Mouse (Mus musculus) hindbrain, embryonic 11.5 days (tissue): ENCODE results near the gene Vmn1r178. TPM values are rescaled to one million over a fixed set of nuclear protein-coding genes. Genes with fewer than 3 reads are reported as not detected.
"Not testable (repeated sequence)": the region's sequence is repeated elsewhere in the genome, so short reads cannot be mapped to it uniquely, and the experiment has no call there.

Experiments
- ATAC-seq: fragments of 200-750 bp; cut with Nextera tagmentation; 2 replicates; pipeline ENCODE4 v1.8.0; 2017; ENCODE audit warnings: mild to moderate bottlenecking, moderate TSS enrichment, moderate library complexity; ENCODE audit not compliant: low FRiP score
- DNase-seq: peaks from one replicate; pipeline ENCODE4 v3.0.0-alpha.2; 2015; ENCODE audit warnings: low spot score
- H3K27ac ChIP-seq: fragments of 300-500 bp; sonication (generic); 2 replicates; pipeline ENCODE4 v1.5.1; 2014; ENCODE audit warnings: mild to moderate bottlenecking, low read depth, low read length
- H3K27me3 ChIP-seq: fragments of 300-500 bp; sonication (generic); 2 replicates; pipeline ENCODE4 v1.6.1; 2014; ENCODE audit warnings: mild to moderate bottlenecking, low read length, moderate library complexity, mixed read lengths; ENCODE audit not compliant: control insufficient read depth, insufficient read depth
- H3K36me3 ChIP-seq: fragments of 300-500 bp; sonication (generic); 2 replicates; pipeline ENCODE4 v1.6.1; 2014; ENCODE audit warnings: mild to moderate bottlenecking, low read length, moderate library complexity, mixed read lengths; ENCODE audit not compliant: control insufficient read depth, insufficient read depth
- H3K4me1 ChIP-seq: fragments of 300-500 bp; sonication (generic); replicated peaks from 2 replicates; pipeline ENCODE4 v1.6.1; 2014; ENCODE audit warnings: low read length, mixed read lengths; ENCODE audit not compliant: control insufficient read depth, insufficient read depth
- H3K4me2 ChIP-seq: fragments of 300-500 bp; sonication (generic); replicated peaks from 2 replicates; pipeline ENCODE4 v1.6.1; 2014; ENCODE audit warnings: mild to moderate bottlenecking, low read depth, low read length
- H3K4me3 ChIP-seq: fragments of 300-500 bp; sonication (generic); 2 replicates; pipeline ENCODE4 v1.5.1; 2014; ENCODE audit warnings: low read depth, low read length
- H3K9ac ChIP-seq: fragments of 300-500 bp; sonication (generic); 2 replicates; pipeline ENCODE4 v1.6.1; 2014; ENCODE audit warnings: low read depth, low read length
- H3K9me3 ChIP-seq: fragments of 300-500 bp; sonication (generic); 2 replicates; pipeline ENCODE4 v1.6.1; 2016; ENCODE audit warnings: low read length; ENCODE audit not compliant: control insufficient read depth
- WGBS: fragments of 180-500 bp; shearing (Covaris S2); extraction: QIAGEN DNeasy Blood & Tissue Kit; methylation state at CpG from one replicate; pipeline ENCODE4 v1.1.7; 2014; 5-methylcytosine and 5-hydroxymethylcytosine counted together
- polyA plus RNA-seq: library from polyadenylated mRNA; unstranded; fragments of >200 nt; fragmentation: Nextera tagmentation; extraction: Ambion mirVana; gene quantifications from 2 replicates; pipeline ENCODE4 v1.2.1, GENCODE M21; 2014

The Vmn1r178 gene
- not detected in 2 replicates for polyA plus RNA-seq

- Histone ChIP-seq H3K27me3 (no peaks in the 10 kb centered on the region), H3K4me3 (no peak within 1 kb of the TSS), H3K27ac (no peak within 1 kb of the TSS), H3K4me2 (no peak within 1 kb of the TSS), H3K9ac (no peak within 1 kb of the TSS), H3K9me3 (no peaks in the 10 kb centered on the region; the same call in 1 of the 2 replicates), H3K36me3 (no peaks in the 10 kb centered on the region), H3K4me1 (no peaks in the 10 kb centered on the region)
- 88% methylated on average over 1 of the region's 1 CpGs for WGBS
- ATAC-seq (no peak), DNase-seq (no peak)
Measured at GRCm38 (mm10) chr7:23891709-23892108, at the start of gene Vmn1r178. Gene Vmn1r178, plus strand, starts transcription at chr7:23892009.

GRCm38 (mm10) chr7:23866349-23866748 lies 25.5 kb upstream of the Vmn1r178 start, which contains the start of gene Vmn1r177:
Gene Vmn1r177, minus strand, starts transcription at chr7:23866449.
- 25% methylated on average over 1 of the region's 1 CpGs for WGBS
- DNase-seq: not testable (repeated sequence)

GRCm38 (mm10) chr7:23876918-23877317 lies 14.9 kb upstream of the Vmn1r178 start:
- 61% methylated on average over 3 of the region's 4 CpGs for WGBS
- not testable (repeated sequence) for H3K4me3 ChIP-seq, H3K9me3 ChIP-seq, H3K36me3 ChIP-seq, ATAC-seq, H3K27me3 ChIP-seq, H3K4me2 ChIP-seq, H3K4me1 ChIP-seq, H3K27ac ChIP-seq, H3K9ac ChIP-seq
- peak; percentile 24 for DNase-seq

More at GRCm38 (mm10) chr7:23866349-23866748, 25.5 kb upstream of the Vmn1r178 start, which contains the start of gene Vmn1r177:
- H3K9me3 ChIP-seq, H3K4me1 ChIP-seq, H3K9ac ChIP-seq, ATAC-seq, H3K27me3 ChIP-seq, H3K4me2 ChIP-seq, H3K36me3 ChIP-seq, H3K4me3 ChIP-seq, H3K27ac ChIP-seq: not testable (repeated sequence)

GRCm38 (mm10) chr7:23926678-23927077 lies 34.9 kb downstream of the Vmn1r178 start, which contains the start of gene Vmn1r179:
Gene Vmn1r179, plus strand, starts transcription at chr7:23926978.
- ATAC-seq (no peak), DNase-seq (no peak)
- H3K36me3 ChIP-seq: no peaks in the 10 kb centered on the region
- H3K9me3 ChIP-seq: no peaks in the 10 kb centered on the region; the same call in 1 of the 2 replicates
- WGBS: 53% methylated on average over 2 of the region's 2 CpGs
- no peaks in the 10 kb centered on the region for H3K27me3 ChIP-seq
- no peak within 1 kb of the TSS for H3K9ac ChIP-seq
- H3K4me2 ChIP-seq: no peak within 1 kb of the TSS
- H3K4me3 ChIP-seq: no peak within 1 kb of the TSS
- no peak within 1 kb of the TSS for H3K27ac ChIP-seq
- no peaks in the 10 kb centered on the region for H3K4me1 ChIP-seq

Other genes with a start within 250 kb of the Vmn1r178 start
- not detected in 2 replicates for gene Vmn1r172, start 233.7 kb upstream of the Vmn1r178 start, polyA plus RNA-seq
- not detected in 2 replicates for gene Vmn1r173, start 191.3 kb upstream of the Vmn1r178 start, polyA plus RNA-seq
- not detected in 2 replicates for gene Vmn1r174, start 139.7 kb upstream of the Vmn1r178 start, polyA plus RNA-seq
- not detected in 2 replicates for gene Vmn1r175, start 81.4 kb upstream of the Vmn1r178 start, polyA plus RNA-seq
- gene Vmn1r176, start 54.6 kb upstream of the Vmn1r178 start, polyA plus RNA-seq: not detected in 2 replicates
- not detected in 2 replicates for gene Vmn1r177, start 25.6 kb upstream of the Vmn1r178 start, polyA plus RNA-seq
- gene Vmn1r179, start 35.0 kb downstream of the Vmn1r178 start, polyA plus RNA-seq: not detected in 2 replicates
- not detected in 2 replicates for gene Vmn1r180, start 58.6 kb downstream of the Vmn1r178 start, polyA plus RNA-seq
- not detected in 2 replicates for gene Vmn1r181, start 82.6 kb downstream of the Vmn1r178 start, polyA plus RNA-seq
- gene V1rd19, start 109.7 kb downstream of the Vmn1r178 start, polyA plus RNA-seq: not detected in 2 replicates
- gene Vmn1r183, start 161.2 kb downstream of the Vmn1r178 start, polyA plus RNA-seq: not detected in 2 replicates
- gene Zfp180, start 189.9 kb downstream of the Vmn1r178 start, polyA plus RNA-seq: 29.5 and 34.0 TPM in 2 replicates
- 4.6 and 4.8 TPM in 2 replicates for gene Zfp112, start 220.3 kb downstream of the Vmn1r178 start, polyA plus RNA-seq
- gene Zfp235, start 242.2 kb downstream of the Vmn1r178 start, polyA plus RNA-seq: 15.1 and 18.1 TPM in 2 replicates